Mouse (Mus musculus) embryonic facial prominence, embryonic 12.5 days (tissue): ENCODE data around the gene Adarb2. TPM values are rescaled to one million over a fixed set of nuclear protein-coding genes. Genes with fewer than 3 reads are reported as not detected.

ENCODE experiments used
- ATAC-seq: fragments of 200-750 bp; cut with Nextera tagmentation; 2 replicates; pipeline ENCODE4 v1.8.0; 2017; ENCODE audit not compliant: insufficient number of reproducible peaks, insufficient read depth, low FRiP score, low TSS enrichment
- H3K27ac ChIP-seq: fragments of 300-500 bp; sonication (generic); 2 replicates; pipeline ENCODE4 v1.5.1; 2016; ENCODE audit warnings: mild to moderate bottlenecking
- H3K27me3 ChIP-seq: fragments of 300-500 bp; sonication (generic); 2 replicates; pipeline ENCODE4 v1.6.1; 2016; ENCODE audit warnings: mild to moderate bottlenecking, moderate library complexity
- H3K36me3 ChIP-seq: fragments of 300-500 bp; sonication (generic); 2 replicates; pipeline ENCODE4 v1.6.1; 2016; ENCODE audit warnings: mild to moderate bottlenecking
- H3K4me1 ChIP-seq: fragments of 300-500 bp; sonication (generic); 2 replicates; pipeline ENCODE4 v1.6.1; 2016
- H3K4me2 ChIP-seq: fragments of 300-500 bp; sonication (generic); replicated peaks from 2 replicates; pipeline ENCODE4 v1.6.1; 2016; ENCODE audit warnings: mild to moderate bottlenecking, moderate library complexity
- H3K4me3 ChIP-seq: fragments of 300-500 bp; sonication (generic); 2 replicates; pipeline ENCODE4 v1.5.1; 2016; ENCODE audit warnings: mild to moderate bottlenecking
- H3K9ac ChIP-seq: fragments of 300-500 bp; sonication (generic); 2 replicates; pipeline ENCODE4 v1.6.1; 2016; ENCODE audit warnings: mild to moderate bottlenecking, moderate library complexity
- H3K9me3 ChIP-seq: fragments of 300-500 bp; sonication (generic); 2 replicates; pipeline ENCODE4 v1.6.1; 2016; ENCODE audit warnings: mild to moderate bottlenecking, moderate library complexity
- WGBS: fragments of 180-500 bp; shearing (Covaris S2); methylation state at CpG from one replicate; pipeline ENCODE4 v1.1.7; 2016; 5-methylcytosine and 5-hydroxymethylcytosine counted together
- polyA plus RNA-seq: library from polyadenylated mRNA; unstranded; fragments of >200 nt; fragmentation: Nextera tagmentation; extraction: Ambion mirVana; gene quantifications from 2 replicates; pipeline ENCODE4 v1.2.1, GENCODE M21; 2016

Adarb2 gene
- polyA plus RNA-seq, 1 experiment from 2014 or later, result 3.4 TPM

DNA sequence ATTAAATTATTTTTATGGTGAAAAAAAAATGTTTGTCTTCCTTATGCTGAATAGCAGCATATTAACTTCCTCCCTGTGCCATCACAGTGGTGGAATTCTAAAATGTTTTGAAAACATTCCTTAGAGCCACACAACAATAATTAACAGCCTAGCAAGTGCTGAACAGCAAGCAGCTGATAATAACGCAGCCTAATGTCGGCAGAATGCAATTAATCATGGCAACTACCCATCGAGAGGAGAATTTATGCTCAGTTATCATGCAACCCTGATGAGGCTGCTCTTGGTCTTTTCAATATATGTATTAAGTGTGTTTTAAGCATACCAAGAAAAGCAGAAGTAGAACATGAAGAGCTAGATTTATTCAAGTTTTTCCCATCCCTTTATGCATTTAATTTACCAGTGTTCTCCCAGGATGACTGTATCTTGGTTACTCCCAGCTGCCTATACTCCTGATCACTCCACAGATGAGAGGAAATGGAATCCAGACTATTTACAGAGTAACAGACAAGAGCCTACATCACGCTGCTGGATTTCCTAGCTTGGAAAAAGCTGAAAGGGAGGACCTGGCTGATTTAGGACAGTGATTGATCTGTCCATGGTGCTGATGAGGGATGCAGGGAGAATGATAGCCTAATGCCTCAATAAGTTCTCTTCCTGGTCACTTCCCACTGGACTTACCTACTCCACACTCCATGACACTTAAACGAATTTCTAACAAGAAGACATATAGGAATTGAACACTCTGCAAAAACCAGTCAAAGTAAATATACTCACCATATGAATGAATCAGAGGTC is 113.9 kb downstream of the Adarb2 start:
- 56% methylated on average over 5 of the region's 5 CpGs for WGBS
- H3K27me3 ChIP-seq, result no peaks in the 10 kb centered on the region
- H3K9ac ChIP-seq, result no peak overlapping the region
- H3K9me3 ChIP-seq, result no peaks in the 10 kb centered on the region
- no peak overlapping the region for H3K27ac ChIP-seq
- H3K4me1 ChIP-seq, result no peaks in the 10 kb centered on the region
- no peak for ATAC-seq
- H3K4me2 ChIP-seq, result no peak overlapping the region
- no peak overlapping the region for H3K4me3 ChIP-seq
- no peaks in the 10 kb centered on the region for H3K36me3 ChIP-seq

DNA sequence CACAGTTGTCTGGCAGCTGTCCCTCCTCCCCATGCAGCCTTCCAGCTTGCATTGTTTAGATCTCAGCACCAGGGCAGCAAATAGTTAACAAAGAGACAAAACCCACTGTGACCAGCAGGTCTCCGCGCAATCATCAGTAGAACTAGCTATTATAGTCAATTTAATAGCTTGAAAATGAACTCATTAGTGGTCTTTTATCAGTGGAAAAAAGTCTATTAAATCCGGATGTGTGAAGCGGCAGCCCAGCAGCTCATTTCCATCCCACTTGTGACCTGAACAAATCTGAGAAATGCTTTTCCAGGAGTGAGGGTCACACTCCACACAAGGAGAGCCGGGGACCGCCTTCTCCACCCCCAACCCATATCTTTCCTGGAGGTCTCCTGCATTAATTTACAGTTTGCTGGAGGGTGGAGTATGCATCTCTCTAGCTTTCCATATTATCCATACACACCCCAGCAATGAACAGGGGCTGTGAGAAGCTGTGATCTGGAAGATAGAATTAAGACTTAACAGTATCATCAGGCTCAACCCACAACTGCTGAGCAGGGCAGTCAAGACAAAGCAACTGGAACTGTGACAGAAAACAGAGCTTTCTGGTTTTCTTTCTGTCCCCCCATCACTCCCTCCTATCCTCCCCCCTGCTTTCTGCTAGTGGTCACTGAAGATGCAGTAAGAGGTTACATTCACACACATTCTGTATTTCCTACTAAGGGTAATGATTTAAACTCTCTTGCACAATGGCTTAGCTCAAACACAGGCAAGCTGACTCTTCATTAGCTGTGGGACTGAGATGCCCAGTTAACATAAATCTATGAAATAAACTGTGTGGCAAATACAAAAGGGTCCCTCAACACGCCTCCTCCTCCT is 131.2 kb downstream of the Adarb2 start:
- Histone ChIP-seq H3K4me2 (no peak overlapping the region), H3K27me3 (no peaks in the 10 kb centered on the region), H3K27ac (no peak overlapping the region), H3K9ac (no peak overlapping the region), H3K36me3 (no peaks in the 10 kb centered on the region), H3K4me3 (no peak overlapping the region), H3K4me1 (peaks cover 10% of the 10 kb centered on the region; the same call in 1 of the 2 replicates), H3K9me3 (no peaks in the 10 kb centered on the region)
- ATAC-seq, result no peak
- 29% methylated on average over 7 of the region's 7 CpGs for WGBS

DNA sequence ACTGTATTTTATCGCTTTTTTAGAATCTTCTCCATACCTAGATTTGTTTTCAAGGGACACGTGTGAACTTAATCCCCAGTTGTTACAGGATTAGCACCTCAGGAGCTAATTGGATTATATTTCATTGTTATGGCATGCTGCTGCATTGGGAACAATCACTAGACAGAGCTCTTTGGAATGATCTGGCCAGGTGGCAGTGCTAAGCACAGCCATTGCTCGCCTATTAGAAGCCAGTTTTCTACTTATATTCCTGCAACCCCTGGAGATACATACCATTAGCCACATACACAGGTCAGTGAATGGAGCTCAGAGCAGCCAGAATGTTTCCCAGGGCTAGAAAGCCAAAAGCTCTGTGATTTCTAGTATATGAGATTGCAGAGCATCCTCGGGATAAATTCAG is 131.9 kb downstream of the Adarb2 start:
- Histone ChIP-seq H3K4me1 (peaks cover 10% of the 10 kb centered on the region; the same call in 1 of the 2 replicates), H3K27ac (no peak overlapping the region), H3K4me2 (no peak overlapping the region), H3K9me3 (no peaks in the 10 kb centered on the region), H3K27me3 (no peaks in the 10 kb centered on the region), H3K36me3 (no peaks in the 10 kb centered on the region), H3K4me3 (no peak overlapping the region), H3K9ac (no peak overlapping the region)
- 59% methylated on average over 4 of the region's 4 CpGs for WGBS
- no peak for ATAC-seq

DNA sequence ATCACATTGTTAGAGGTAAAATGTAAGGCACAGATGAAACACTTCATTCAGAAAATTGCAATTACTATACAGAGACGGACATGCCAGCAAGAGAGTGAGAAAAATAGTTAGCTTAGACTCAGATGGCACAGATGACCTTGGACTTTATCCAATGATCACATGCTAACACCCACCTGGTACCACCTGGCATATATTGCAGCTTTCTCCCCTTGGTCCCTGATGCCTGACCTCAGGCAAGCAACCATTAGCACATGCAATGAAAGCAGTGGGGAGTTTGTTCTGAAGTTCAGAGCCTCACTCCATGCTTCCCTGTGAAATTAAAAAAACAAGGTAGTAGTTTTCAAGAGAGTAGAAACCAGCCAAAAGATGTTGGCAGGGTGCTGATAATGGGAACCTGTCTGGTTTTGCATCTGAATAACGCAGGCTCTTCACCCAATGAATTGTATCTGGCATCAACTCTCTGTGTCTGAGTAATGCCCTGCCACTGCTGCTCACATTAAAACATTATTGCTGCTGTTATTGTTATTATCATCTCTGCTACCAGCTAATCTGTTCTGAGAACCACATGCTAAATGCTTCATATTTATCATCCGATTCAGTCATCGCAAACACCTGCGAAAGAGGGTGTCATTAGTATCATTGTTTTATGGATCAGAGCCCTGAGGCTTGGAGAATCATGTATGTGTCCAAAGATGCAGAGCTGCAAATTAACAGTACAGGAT is 138.6 kb downstream of the Adarb2 start:
- ATAC-seq, result no peak
- WGBS, result 86% methylated on average over 5 of the region's 5 CpGs
- H3K27me3 ChIP-seq, result no peaks in the 10 kb centered on the region
- H3K4me3 ChIP-seq, result no peak overlapping the region
- H3K36me3 ChIP-seq, result no peaks in the 10 kb centered on the region
- H3K4me1 ChIP-seq, result no peaks in the 10 kb centered on the region
- no peaks in the 10 kb centered on the region for H3K9me3 ChIP-seq
- no peak overlapping the region for H3K9ac ChIP-seq
- no peak overlapping the region for H3K27ac ChIP-seq
- no peak overlapping the region for H3K4me2 ChIP-seq

DNA sequence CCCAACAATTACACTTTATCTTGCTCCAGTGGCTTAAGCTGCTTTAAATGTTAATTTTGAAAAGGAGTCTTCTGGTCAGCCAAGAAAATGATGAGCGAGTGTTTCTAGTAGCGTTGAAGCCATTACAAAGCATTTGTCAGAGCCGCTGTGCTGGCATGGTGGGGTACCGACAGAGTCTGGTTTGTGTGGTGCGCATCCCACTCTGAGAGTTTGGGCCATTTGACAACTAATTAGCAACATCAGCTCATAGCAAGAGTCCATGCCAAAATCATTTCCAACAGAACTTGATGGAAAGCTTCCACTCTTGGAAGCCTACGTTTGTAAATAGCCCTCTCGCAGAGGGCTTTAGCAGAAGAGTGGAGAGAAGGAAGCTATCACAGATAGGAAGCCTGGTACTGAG is 144.5 kb downstream of the Adarb2 start:
- no peak for ATAC-seq
- 91% methylated on average over 7 of the region's 7 CpGs for WGBS
- Histone ChIP-seq H3K9ac (no peak overlapping the region), H3K4me3 (no peak overlapping the region), H3K36me3 (no peaks in the 10 kb centered on the region), H3K27ac (no peak overlapping the region), H3K4me1 (no peaks in the 10 kb centered on the region), H3K9me3 (no peaks in the 10 kb centered on the region), H3K27me3 (no peaks in the 10 kb centered on the region), H3K4me2 (no peak overlapping the region)

DNA sequence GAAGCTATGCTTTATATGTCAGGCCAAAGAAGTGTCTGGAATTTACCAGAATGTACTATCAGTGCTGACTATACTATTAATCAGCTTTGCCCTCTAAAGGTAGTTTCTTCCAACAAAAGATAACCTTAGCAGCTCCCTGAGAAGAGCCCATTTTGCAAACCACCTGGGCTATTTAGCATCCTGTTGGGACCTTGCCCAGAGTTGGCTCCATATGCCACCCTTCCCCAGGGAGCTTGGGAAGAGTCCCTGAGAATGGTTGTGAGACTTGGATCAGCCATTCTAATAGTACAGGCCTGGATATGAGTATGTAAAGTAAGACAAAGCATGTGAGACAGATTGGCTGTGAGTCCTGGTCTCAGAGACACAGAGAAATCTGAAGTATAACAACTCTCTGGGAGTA is 149.7 kb downstream of the Adarb2 start:
- H3K27ac ChIP-seq, result no peak overlapping the region
- no peaks in the 10 kb centered on the region for H3K4me1 ChIP-seq
- no peaks in the 10 kb centered on the region for H3K36me3 ChIP-seq
- H3K4me2 ChIP-seq, result no peak overlapping the region
- H3K9me3 ChIP-seq, result no peaks in the 10 kb centered on the region
- H3K9ac ChIP-seq, result no peak overlapping the region
- no peaks in the 10 kb centered on the region for H3K27me3 ChIP-seq
- no peak overlapping the region for H3K4me3 ChIP-seq
- no peak for ATAC-seq

DNA sequence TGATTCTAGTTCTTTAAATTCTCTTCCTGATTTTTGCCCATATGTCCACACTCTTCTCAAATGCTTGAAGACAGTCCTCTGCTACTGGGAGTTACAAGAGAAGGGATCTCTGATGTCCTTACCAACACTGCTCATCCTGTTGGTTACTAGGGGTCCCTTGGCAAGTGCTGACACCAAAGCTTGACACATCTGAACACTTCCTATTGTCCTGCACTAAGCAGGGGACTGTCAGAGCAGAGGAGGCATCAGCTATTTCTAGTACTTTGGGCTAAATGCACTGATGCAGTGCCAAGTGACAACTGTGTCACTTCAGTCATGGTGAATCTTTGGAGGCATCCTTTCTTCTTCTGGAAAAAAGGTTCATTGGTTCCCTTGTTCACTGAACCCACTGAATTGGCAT is 150.3 kb downstream of the Adarb2 start:
- no peak overlapping the region for H3K9ac ChIP-seq
- H3K27ac ChIP-seq, result no peak overlapping the region
- no peak overlapping the region for H3K4me2 ChIP-seq
- no peak for ATAC-seq
- H3K4me1 ChIP-seq, result no peaks in the 10 kb centered on the region
- no peaks in the 10 kb centered on the region for H3K36me3 ChIP-seq
- H3K9me3 ChIP-seq, result no peaks in the 10 kb centered on the region
- H3K27me3 ChIP-seq, result no peaks in the 10 kb centered on the region
- H3K4me3 ChIP-seq, result no peak overlapping the region

DNA sequence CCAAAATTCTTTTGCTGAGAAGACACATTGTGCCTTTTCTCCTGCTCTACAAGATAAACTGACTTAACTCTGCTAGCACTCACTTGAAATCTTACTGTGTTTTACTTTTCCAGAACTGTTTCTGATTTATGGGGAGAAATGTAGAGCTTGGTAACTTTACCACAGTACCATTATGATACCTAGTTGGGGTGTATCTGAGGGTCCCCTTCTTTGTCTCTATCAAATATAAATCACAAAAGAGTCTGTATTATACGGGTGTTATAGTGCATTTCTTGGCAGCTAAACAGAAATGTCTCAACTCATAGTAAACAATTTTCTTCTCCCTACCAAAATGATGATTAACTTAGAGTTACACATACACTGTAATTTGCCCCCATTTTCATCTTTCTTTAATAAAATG is 162.9 kb downstream of the Adarb2 start:
- WGBS, result 71% methylated on average over 1 of the region's 1 CpGs
- H3K27ac ChIP-seq, result no peak overlapping the region
- no peak for ATAC-seq
- no peak overlapping the region for H3K4me3 ChIP-seq
- H3K9me3 ChIP-seq, result no peaks in the 10 kb centered on the region
- H3K36me3 ChIP-seq, result no peaks in the 10 kb centered on the region
- H3K4me2 ChIP-seq, result no peak overlapping the region
- 0 out of 2 replicates have a peak, but pooled peaks cover 3% of the 10 kb centered on the region for H3K4me1 ChIP-seq
- H3K9ac ChIP-seq, result no peak overlapping the region
- no peaks in the 10 kb centered on the region for H3K27me3 ChIP-seq

DNA sequence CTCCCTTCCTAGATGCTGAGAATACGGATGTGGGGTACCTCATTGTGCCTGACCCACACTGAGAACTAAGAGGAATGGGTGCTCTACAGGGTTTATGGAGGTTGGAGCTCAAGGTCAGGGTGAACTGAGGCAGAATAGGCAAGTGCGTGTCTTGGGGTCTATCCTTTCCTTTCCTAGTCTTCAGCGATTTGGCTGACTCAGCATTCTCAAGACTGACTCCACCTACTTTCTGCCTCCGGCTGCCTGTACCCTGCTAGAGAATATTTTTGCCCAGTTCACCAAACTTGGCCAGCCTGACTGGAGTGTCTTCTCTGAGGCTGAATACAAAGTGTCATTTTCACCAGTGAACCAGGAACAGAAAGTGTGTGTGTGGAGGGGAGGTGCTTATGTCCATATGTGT is 163.4 kb downstream of the Adarb2 start:
- 0 out of 2 replicates have a peak, but pooled peaks cover 3% of the 10 kb centered on the region for H3K4me1 ChIP-seq
- WGBS, result 83% methylated on average over 4 of the region's 4 CpGs

DNA sequence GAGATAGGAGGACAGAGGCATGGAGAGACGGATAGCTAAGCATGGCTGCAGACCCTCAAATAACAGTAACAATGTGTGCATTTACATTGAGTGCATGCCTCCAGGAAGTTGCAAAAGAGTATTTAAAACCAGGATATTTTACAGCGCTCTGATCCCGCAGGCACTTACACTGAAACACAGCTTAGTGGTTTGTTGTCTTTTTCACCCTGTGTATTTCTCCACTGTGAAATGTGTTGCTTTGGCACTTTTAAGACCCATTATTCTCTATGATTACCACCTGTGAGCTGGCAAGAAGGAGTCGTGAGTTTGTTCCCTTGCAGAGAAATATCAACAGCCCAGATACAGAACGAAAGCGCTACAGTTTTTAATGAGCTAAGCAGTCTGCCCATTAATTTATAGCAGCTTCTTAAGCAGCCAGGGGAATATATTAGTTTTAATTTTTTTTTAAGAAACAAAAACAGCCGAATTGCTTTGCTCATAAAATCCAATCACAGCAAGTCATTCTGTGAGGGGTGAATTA is 167.3 kb downstream of the Adarb2 start:
- Histone ChIP-seq H3K27me3 (no peaks in the 10 kb centered on the region), H3K4me2 (no peak overlapping the region), H3K9ac (no peak overlapping the region), H3K4me1 (0 out of 2 replicates have a peak, but pooled peaks cover 3% of the 10 kb centered on the region), H3K9me3 (no peaks in the 10 kb centered on the region), H3K27ac (no peak overlapping the region), H3K36me3 (no peaks in the 10 kb centered on the region), H3K4me3 (no peak overlapping the region)
- ATAC-seq, result no peak
- WGBS, result 80% methylated on average over 7 of the region's 7 CpGs

More for the DNA sequence above, 163.4 kb downstream of the Adarb2 start:
- H3K4me2 ChIP-seq, result no peak overlapping the region
- H3K4me3 ChIP-seq, result no peak overlapping the region
- no peaks in the 10 kb centered on the region for H3K27me3 ChIP-seq
- no peaks in the 10 kb centered on the region for H3K36me3 ChIP-seq
- H3K9ac ChIP-seq, result no peak overlapping the region
- ATAC-seq, result no peak
- H3K27ac ChIP-seq, result no peak overlapping the region
- no peaks in the 10 kb centered on the region for H3K9me3 ChIP-seq

DNA sequence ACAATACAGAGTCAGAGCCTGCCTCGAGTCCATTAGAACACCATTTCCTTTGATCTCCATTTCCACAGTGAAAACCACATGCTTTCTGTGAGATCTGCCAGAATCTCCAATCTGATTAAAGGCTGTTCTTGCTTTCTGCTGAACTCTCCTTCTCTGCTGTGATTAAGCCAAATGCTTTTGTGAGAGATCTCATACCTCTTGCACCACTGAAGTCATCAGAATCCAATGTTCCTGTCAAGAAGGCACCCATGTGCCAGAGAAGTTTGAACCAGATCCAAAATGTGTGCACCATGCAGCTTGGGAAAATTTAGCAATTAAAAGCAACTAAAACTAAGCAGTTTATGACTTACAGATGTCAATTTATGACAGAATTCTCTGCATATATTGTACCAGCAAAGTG is 185.9 kb downstream of the Adarb2 start:
- no peak overlapping the region for H3K9ac ChIP-seq
- 26% methylated on average over 1 of the region's 1 CpGs for WGBS
- ATAC-seq, result no peak
- no peak overlapping the region for H3K4me3 ChIP-seq
- no peaks in the 10 kb centered on the region for H3K27me3 ChIP-seq
- H3K4me1 ChIP-seq, result no peaks in the 10 kb centered on the region
- H3K36me3 ChIP-seq, result no peaks in the 10 kb centered on the region
- no peak overlapping the region for H3K27ac ChIP-seq
- H3K9me3 ChIP-seq, result no peaks in the 10 kb centered on the region
- no peak overlapping the region for H3K4me2 ChIP-seq
